Mouse (Mus musculus) myocyte (in vitro differentiated cells): Measurements from ENCODE around the gene Creg1. TPM values are rescaled to one million over a fixed set of nuclear protein-coding genes. Genes with fewer than 3 reads are reported as not detected.

Experiments
- H3K27me3 ChIP-seq: one replicate; pipeline ENCODE4 v1.6.1; 2011; ENCODE audit not compliant: control insufficient read depth, insufficient read depth, insufficient read length
- H3K36me3 ChIP-seq: one replicate; pipeline ENCODE4 v1.6.1; 2011; ENCODE audit not compliant: control insufficient read depth, insufficient read depth
- H3K4me2 ChIP-seq: one replicate; pipeline ENCODE4 v1.6.1; 2011; ENCODE audit warnings: low read depth, control low read depth
- H3K4me3 ChIP-seq: one replicate; pipeline ENCODE4 v1.5.1; 2011; ENCODE audit warnings: mild to moderate bottlenecking, control low read depth, moderate library complexity
- H3K79me2 ChIP-seq: one replicate; pipeline ENCODE4 v1.6.1; 2011; ENCODE audit not compliant: control insufficient read depth, insufficient read depth
- H3ac ChIP-seq: one replicate; pipeline ENCODE4 v1.6.1; 2011; ENCODE audit not compliant: control insufficient read depth, insufficient read length
- CEBPB ChIP-seq: IDR thresholded peaks from 2 replicates; pipeline ENCODE4 v1.6.1; 2011; ENCODE audit warnings: mild to moderate bottlenecking, moderate library complexity; ENCODE audit not compliant: poor library complexity, insufficient read depth, severe bottlenecking
- E2F4 ChIP-seq: IDR thresholded peaks from one replicate; pipeline ENCODE4 v1.6.1; 2011; ENCODE audit warnings: mild to moderate bottlenecking, control low read depth, moderate library complexity; ENCODE audit not compliant: insufficient read depth
- MAX ChIP-seq: IDR thresholded peaks from one replicate; pipeline ENCODE4 v1.6.1; 2011; ENCODE audit warnings: low read depth, mild to moderate bottlenecking, control low read depth
- MYOD1 ChIP-seq, 3 experiments: IDR thresholded peaks; one replicate each; pipeline ENCODE4 v1.6.1; 2011; ENCODE audit warnings: control low read depth in 2 of 3, low read depth in 2 of 3, mild to moderate bottlenecking in 2 of 3, moderate library complexity in 1 of 3; ENCODE audit not compliant: insufficient read length in 2 of 3, control insufficient read depth in 1 of 3
- MYOG ChIP-seq, 3 experiments: IDR thresholded peaks; one replicate each; pipeline ENCODE4 v1.6.1; 2011; ENCODE audit warnings: control low read depth in 2 of 3, low read depth in 2 of 3, mild to moderate bottlenecking in 2 of 3; ENCODE audit not compliant: insufficient read length in 2 of 3, control insufficient read depth in 1 of 3, insufficient read depth in 1 of 3
- POLR2A ChIP-seq: IDR thresholded peaks from one replicate; pipeline ENCODE4 v1.6.1; 2011; ENCODE audit warnings: low read depth, mild to moderate bottlenecking, control low read depth, moderate library complexity; ENCODE audit not compliant: insufficient read length
- POLR2AphosphoS2 ChIP-seq: IDR thresholded peaks from one replicate; pipeline ENCODE4 v1.6.1; 2011; ENCODE audit warnings: low read depth, control low read depth; ENCODE audit not compliant: insufficient read length
- REST ChIP-seq: IDR thresholded peaks from one replicate; pipeline ENCODE4 v1.6.1; 2011; ENCODE audit warnings: mild to moderate bottlenecking, control low read depth, moderate library complexity; ENCODE audit not compliant: insufficient read depth, insufficient read length
- SRF ChIP-seq: IDR thresholded peaks from one replicate; pipeline ENCODE4 v1.6.1; 2011; ENCODE audit warnings: low read depth; ENCODE audit not compliant: control insufficient read depth, insufficient read length
- TCF12 ChIP-seq: IDR thresholded peaks from one replicate; pipeline ENCODE4 v1.6.1; 2011; ENCODE audit warnings: mild to moderate bottlenecking, control low read depth; ENCODE audit not compliant: poor library complexity, insufficient read depth, severe bottlenecking
- TCF3 ChIP-seq: IDR thresholded peaks from one replicate; pipeline ENCODE4 v1.6.1; 2011; ENCODE audit warnings: low read depth, control low read depth; ENCODE audit not compliant: insufficient read length
- USF1 ChIP-seq: IDR thresholded peaks from one replicate; pipeline ENCODE4 v1.6.1; 2011; ENCODE audit warnings: low read depth, mild to moderate bottlenecking, control low read depth, moderate library complexity
- polyA plus RNA-seq: library from polyadenylated mRNA; unstranded; fragments of >200 nt; fragmentation: generic; extraction: Trizol; gene quantifications from one replicate; pipeline ENCODE4 v1.2.1, GENCODE M21; 2012; ENCODE audit warnings: missing spikeins

Creg1 gene
- polyA plus RNA-seq, 1 experiment: 18.7 TPM

DNA sequence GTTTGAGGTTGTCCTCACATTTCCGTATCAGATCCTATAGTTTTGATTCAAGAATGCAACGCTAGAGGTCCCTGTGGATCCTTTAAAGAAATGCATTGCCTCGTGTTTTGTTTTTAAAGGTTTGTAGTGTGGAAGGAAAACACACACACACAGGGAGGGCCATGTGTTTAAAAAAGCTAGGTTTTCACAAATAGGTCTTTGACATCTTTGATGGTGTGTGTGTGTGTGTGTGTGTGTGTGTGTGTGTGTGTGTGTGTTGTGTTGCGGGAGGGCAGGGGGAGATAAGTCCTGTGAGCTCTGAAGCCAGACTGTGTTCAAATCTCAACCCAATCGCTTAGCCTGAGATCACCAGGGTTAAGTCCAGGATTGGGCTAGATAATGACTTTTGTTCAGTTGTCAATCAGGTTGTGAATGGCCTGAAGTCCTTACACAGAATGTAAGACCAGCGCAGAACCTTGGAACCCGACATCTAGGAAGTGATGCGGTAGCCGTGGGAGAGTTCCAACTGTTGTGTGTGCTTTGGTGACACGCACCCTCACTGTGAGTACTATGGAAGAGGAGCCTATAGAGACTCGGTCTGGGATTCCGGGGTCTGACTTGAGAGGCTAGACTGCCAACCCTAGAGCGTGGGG lies 16.5 kb downstream of the Creg1 start:
- Histone ChIP-seq H3K79me2 (no peaks in the 10 kb centered on the region), H3ac (no peak overlapping the region), H3K4me2 (peak overlapping the region; percentile 98), H3K36me3 (no peaks in the 10 kb centered on the region), H3K4me3 (peak overlapping the region; percentile 8), H3K27me3 (no peaks in the 10 kb centered on the region)
- TF ChIP-seq MYOG (IDR thresholded peaks at IDR 0.05; ENCODE audit: control insufficient read depth in 1 of 3, insufficient read depth in 1 of 3, insufficient read length in 2 of 3, low read depth in 2 of 3) (no peak), E2F4 (no peak), POLR2AphosphoS2 (no peak), MYOD1 (IDR thresholded peaks at IDR 0.05; ENCODE audit: control insufficient read depth in 1 of 3, insufficient read length in 2 of 3, low read depth in 2 of 3) (no peak), REST (no peak), SRF (no peak), MAX (no peak), USF1 (no peak), TCF12 (no peak), CEBPB (no peak), POLR2A (no peak), TCF3 (no peak)

GRCm38 (mm10) chr1:165780586-165781111 lies 17.1 kb downstream of the Creg1 start:
- Histone ChIP-seq H3K79me2 (no peaks in the 10 kb centered on the region), H3K4me3 (peak overlapping the region; percentile 8), H3K27me3 (no peaks in the 10 kb centered on the region), H3K4me2 (peak overlapping the region; percentile 98), H3K36me3 (no peaks in the 10 kb centered on the region), H3ac (no peak overlapping the region)
- no peak for TF ChIP-seq TCF3
- TF ChIP-seq POLR2A: no peak
- peak in 1 of 3 experiments; percentile 12 for TF ChIP-seq MYOD1 (IDR thresholded peaks at IDR 0.05; ENCODE audit: control insufficient read depth in 1 of 3, insufficient read length in 2 of 3, low read depth in 2 of 3)

DNA sequence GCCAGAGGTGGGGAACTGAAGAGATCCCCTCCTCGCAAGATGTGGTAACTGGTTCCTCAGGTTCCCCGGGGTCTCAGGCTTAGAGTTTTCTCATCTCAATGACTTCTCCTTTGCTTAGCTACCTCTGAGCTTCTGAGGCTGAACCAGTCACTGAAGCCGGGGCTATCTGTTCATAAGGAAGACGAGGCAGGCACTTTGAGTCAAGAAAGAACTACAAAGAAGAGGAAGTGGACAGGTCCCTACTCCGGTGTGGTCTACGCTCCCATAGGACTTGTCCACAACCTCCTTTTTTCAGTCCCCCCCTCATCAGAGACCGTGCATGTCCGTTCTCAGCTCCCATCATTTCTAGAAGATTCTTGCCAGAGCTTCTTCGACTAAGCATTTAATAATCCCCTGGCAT lies 17.9 kb downstream of the Creg1 start:
- H3K4me3 ChIP-seq: no peak overlapping the region
- no peak overlapping the region for H3K4me2 ChIP-seq
- TF ChIP-seq E2F4 (no peak), SRF (no peak), USF1 (no peak), CEBPB (no peak), MYOD1 (IDR thresholded peaks at IDR 0.05; ENCODE audit: control insufficient read depth in 1 of 3, insufficient read length in 2 of 3, low read depth in 2 of 3) (no peak), MYOG (IDR thresholded peaks at IDR 0.05; ENCODE audit: control insufficient read depth in 1 of 3, insufficient read depth in 1 of 3, insufficient read length in 2 of 3, low read depth in 2 of 3) (no peak), MAX (no peak), POLR2AphosphoS2 (no peak), POLR2A (no peak), TCF3 (no peak), REST (no peak), TCF12 (no peak)
- no peaks in the 10 kb centered on the region for H3K27me3 ChIP-seq
- no peaks in the 10 kb centered on the region for H3K36me3 ChIP-seq
- H3K79me2 ChIP-seq: no peaks in the 10 kb centered on the region
- no peak overlapping the region for H3ac ChIP-seq

GRCm38 (mm10) chr1:165781911-165782310 lies 18.4 kb downstream of the Creg1 start:
- H3ac ChIP-seq: no peak overlapping the region
- TF ChIP-seq TCF12 (no peak), E2F4 (no peak), MAX (no peak), SRF (no peak), POLR2A (no peak), TCF3 (no peak), MYOD1 (IDR thresholded peaks at IDR 0.05; ENCODE audit: control insufficient read depth in 1 of 3, insufficient read length in 2 of 3, low read depth in 2 of 3) (no peak), REST (no peak), CEBPB (no peak), USF1 (no peak), MYOG (IDR thresholded peaks at IDR 0.05; ENCODE audit: control insufficient read depth in 1 of 3, insufficient read depth in 1 of 3, insufficient read length in 2 of 3, low read depth in 2 of 3) (no peak), POLR2AphosphoS2 (no peak)
- no peaks in the 10 kb centered on the region for H3K27me3 ChIP-seq
- H3K4me3 ChIP-seq: no peak overlapping the region
- H3K4me2 ChIP-seq: no peak overlapping the region
- H3K36me3 ChIP-seq: no peaks in the 10 kb centered on the region
- H3K79me2 ChIP-seq: no peaks in the 10 kb centered on the region

- Histone ChIP-seq H3K4me2 (no peak overlapping the region), H3K79me2 (no peaks in the 10 kb centered on the region), H3K27me3 (no peaks in the 10 kb centered on the region), H3ac (no peak overlapping the region), H3K4me3 (no peak overlapping the region), H3K36me3 (no peaks in the 10 kb centered on the region)
- TF ChIP-seq TCF12 (no peak), REST (no peak), POLR2AphosphoS2 (no peak), POLR2A (no peak)
Measured at GRCm38 (mm10) chr1:165786296-165786695, 22.8 kb downstream of the Creg1 start.
